Mouse (Mus musculus): ENCODE measurements around the gene Myb.

Myb gene

GRCm38 (mm10) chr10:21130901-21131493 lies 29.8 kb downstream of the Myb start:
- no peak for DNase-seq (ENCODE audit: low spot score in 2 of 2)

- DNase-seq (ENCODE audit: low spot score in 2 of 2), result no peak
Observed at GRCm38 (mm10) chr10:21128086-21128611, 32.6 kb downstream of the Myb start.

- DNase-seq (ENCODE audit: low spot score in 2 of 2), result no peak
Observed at GRCm38 (mm10) chr10:21118341-21118740, 42.4 kb downstream of the Myb start.

- DNase-seq (ENCODE audit: low spot score in 2 of 2), result no peak
Observed at GRCm38 (mm10) chr10:21114459-21114858, 46.3 kb downstream of the Myb start.

- DNase-seq (ENCODE audit: low spot score in 2 of 2), result no peak
Observed at GRCm38 (mm10) chr10:21112689-21113088, 48.1 kb downstream of the Myb start.

GRCm38 (mm10) chr10:21109337-21110056 lies 51.3 kb downstream of the Myb start:
- DNase-seq (ENCODE audit: low spot score in 2 of 2), result no peak

DNA sequence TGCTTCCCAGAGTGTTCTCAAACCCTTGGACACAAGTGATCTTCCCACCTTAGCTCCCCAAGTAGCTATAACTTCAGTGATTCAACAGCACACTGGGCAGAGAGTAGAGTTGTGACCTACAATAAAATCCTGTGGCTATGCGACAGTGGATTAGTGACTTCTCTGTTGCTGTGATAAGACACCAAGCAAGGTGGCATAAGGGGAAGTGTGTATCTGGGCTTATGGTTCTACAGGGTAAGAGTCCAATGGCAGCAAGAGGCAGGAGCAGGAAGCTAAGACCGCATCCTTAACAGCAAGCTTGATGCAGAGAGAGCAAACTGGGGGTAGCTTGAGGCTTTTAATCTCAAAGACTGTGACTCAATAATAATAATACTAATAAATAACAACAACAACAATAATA lies 52.0 kb downstream of the Myb start:
- no peak for DNase-seq (ENCODE audit: low spot score in 2 of 2)

- DNase-seq (ENCODE audit: low spot score in 2 of 2), result no peak
Observed at GRCm38 (mm10) chr10:21108182-21108581, 52.6 kb downstream of the Myb start.

DNA sequence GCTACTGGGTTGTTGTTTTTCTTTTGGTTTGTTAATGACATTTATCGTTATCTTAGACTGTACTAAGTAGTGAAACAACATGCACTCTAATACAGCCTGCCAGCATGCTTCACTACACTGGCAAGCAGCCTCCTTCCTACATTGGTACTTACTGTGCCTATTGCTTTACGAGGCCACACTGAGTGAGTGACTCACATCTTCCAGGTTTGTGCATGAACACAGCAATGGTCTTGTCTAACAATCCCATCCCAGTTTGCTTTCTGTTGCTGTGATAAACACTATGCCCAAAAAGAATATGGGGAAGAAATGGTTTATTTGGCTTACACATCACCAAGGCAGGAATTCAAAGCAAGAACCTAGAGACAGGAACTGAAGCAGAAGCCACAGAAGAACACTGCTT lies 55.6 kb downstream of the Myb start:
- DNase-seq (ENCODE audit: low spot score in 2 of 2), result no peak

- DNase-seq (ENCODE audit: low spot score in 2 of 2), result no peak
Observed at GRCm38 (mm10) chr10:21102689-21103088, 58.1 kb downstream of the Myb start.

- no peak for DNase-seq (ENCODE audit: low spot score in 2 of 2)
Observed at GRCm38 (mm10) chr10:21101948-21102347, 58.8 kb downstream of the Myb start.

GRCm38 (mm10) chr10:21100646-21101249 lies 60.0 kb downstream of the Myb start:
- DNase-seq (ENCODE audit: low spot score in 2 of 2), result no peak

DNA sequence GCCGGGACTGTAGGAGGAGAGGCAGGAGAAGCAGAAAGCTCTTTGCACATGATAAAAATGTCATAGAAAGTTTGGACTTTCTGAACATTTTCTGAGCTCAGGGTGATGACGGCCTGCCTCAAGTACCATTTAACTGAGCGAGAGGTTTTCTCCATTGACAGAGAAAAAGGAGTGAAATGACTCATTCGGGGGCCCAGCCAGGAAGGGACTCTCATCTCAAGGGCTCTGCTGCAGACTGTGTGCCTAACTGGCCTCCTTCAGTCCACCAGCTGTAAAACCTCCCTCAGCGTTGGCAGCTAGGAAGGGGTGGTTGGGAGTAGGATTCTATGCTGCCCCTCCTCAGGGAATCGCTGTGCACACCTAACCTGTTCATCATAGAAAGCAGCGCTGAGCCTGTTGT lies 61.3 kb downstream of the Myb start:
- no peak for DNase-seq (ENCODE audit: low spot score in 2 of 2)

GRCm38 (mm10) chr10:21095541-21095940 lies 65.2 kb downstream of the Myb start:
- no peak for DNase-seq (ENCODE audit: low spot score in 2 of 2)

- no peak for DNase-seq (ENCODE audit: low spot score in 2 of 2)
Observed at GRCm38 (mm10) chr10:21094896-21095295, 65.9 kb downstream of the Myb start.

DNA sequence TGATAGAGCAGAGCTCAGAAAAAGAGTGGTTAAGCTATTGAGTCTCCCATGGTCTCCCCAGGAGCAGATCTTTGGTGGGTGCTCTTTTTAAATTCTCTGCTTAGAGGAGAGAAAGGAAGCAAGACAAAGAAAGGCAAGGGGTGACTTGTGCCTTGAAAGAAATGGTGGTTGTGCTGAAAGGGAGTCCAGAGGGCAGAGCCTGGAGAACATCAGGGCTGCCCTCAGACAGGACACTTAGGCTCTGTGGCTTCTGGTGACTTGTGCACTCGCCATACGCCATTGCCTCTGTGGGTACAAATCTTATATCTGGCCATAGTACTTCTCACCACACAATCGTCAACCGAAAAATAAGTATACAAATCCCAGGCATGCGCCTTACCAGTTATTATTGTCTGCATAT lies 67.5 kb downstream of the Myb start:
- no peak for DNase-seq (ENCODE audit: low spot score in 2 of 2)

- no peak for DNase-seq (ENCODE audit: low spot score in 2 of 2)
Observed at GRCm38 (mm10) chr10:21092501-21093270, 68.1 kb downstream of the Myb start.

- DNase-seq (ENCODE audit: low spot score in 2 of 2), result no peak
Observed at GRCm38 (mm10) chr10:21090922-21091700, 69.7 kb downstream of the Myb start.

- no peak for DNase-seq (ENCODE audit: low spot score in 2 of 2)
Observed at GRCm38 (mm10) chr10:21089541-21089940, 71.2 kb downstream of the Myb start.

DNA sequence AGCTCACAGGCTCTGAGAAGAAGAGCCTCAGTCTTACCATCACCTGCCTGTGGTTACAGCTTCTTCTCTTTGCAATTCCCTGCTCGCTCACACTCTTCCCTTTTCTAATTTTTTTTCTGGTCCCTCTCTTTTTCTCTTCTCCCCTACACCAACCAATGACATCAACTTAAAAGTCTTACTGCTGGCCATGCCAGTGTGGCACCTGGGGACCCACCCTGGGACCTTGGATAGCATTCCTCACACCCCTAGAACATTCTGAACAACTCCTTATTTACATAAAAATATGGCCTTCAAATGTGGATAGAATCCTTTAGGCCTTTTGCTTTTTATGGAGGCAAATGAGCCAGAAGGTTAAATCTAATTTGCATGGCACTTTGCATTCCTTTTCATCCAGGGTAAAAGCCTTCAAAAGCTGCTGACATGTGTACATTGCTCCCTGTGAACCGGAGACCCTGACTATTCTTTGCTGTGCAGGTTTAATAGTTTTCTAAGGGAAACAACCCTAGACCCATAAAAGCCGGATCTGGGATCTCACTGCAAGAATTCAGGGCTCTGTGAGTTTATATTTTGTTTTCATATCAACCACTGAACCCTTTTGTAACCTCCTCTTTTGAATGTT lies 73.1 kb downstream of the Myb start:
- no peak for DNase-seq (ENCODE audit: low spot score in 2 of 2)

GRCm38 (mm10) chr10:21085044-21085443 lies 75.7 kb downstream of the Myb start:
- DNase-seq (ENCODE audit: low spot score in 2 of 2), result no peak
